Mouse (Mus musculus) stomach, embryonic 15.5 days (tissue): ENCODE results near the gene Scgb2a2. TPM values are rescaled to one million over a fixed set of nuclear protein-coding genes. Genes with fewer than 3 reads are reported as not detected.
"Not testable (repeated sequence)": the region's sequence is repeated elsewhere in the genome, so short reads cannot be mapped to it uniquely, and the experiment has no call there.

Experiments
- ATAC-seq: fragments of 200-750 bp; cut with Nextera tagmentation; 2 replicates; pipeline ENCODE4 v1.8.0; 2017; ENCODE audit warnings: low read depth, moderate number of reproducible peaks, moderate TSS enrichment; ENCODE audit not compliant: insufficient read depth, low FRiP score
- H3K27ac ChIP-seq: fragments of 300-500 bp; sonication (generic); 2 replicates; pipeline ENCODE4 v1.5.1; 2015; ENCODE audit warnings: mild to moderate bottlenecking, inconsistent platforms
- H3K27me3 ChIP-seq: fragments of 300-500 bp; sonication (generic); replicated peaks from 2 replicates; pipeline ENCODE4 v1.6.1; 2015; ENCODE audit warnings: inconsistent platforms
- H3K36me3 ChIP-seq: fragments of 300-500 bp; sonication (generic); 2 replicates; pipeline ENCODE4 v1.6.1; 2015; ENCODE audit warnings: inconsistent platforms
- H3K4me1 ChIP-seq: fragments of 300-500 bp; sonication (generic); 2 replicates; pipeline ENCODE4 v1.6.1; 2015; ENCODE audit warnings: inconsistent platforms
- H3K4me2 ChIP-seq: fragments of 300-500 bp; sonication (generic); 2 replicates; pipeline ENCODE4 v1.6.1; 2015; ENCODE audit warnings: mild to moderate bottlenecking, inconsistent platforms
- H3K4me3 ChIP-seq: fragments of 300-500 bp; sonication (generic); replicated peaks from 2 replicates; pipeline ENCODE4 v1.5.1; 2015; ENCODE audit warnings: inconsistent platforms
- H3K9ac ChIP-seq: fragments of 300-500 bp; sonication (generic); 2 replicates; pipeline ENCODE4 v1.6.1; 2015; ENCODE audit warnings: inconsistent platforms
- H3K9me3 ChIP-seq: fragments of 300-500 bp; sonication (generic); 2 replicates; pipeline ENCODE4 v1.6.1; 2016; ENCODE audit warnings: inconsistent platforms
- WGBS: fragments of 180-500 bp; shearing (Covaris S2); methylation state at CpG from one replicate; pipeline ENCODE4 v1.1.7; 2015; 5-methylcytosine and 5-hydroxymethylcytosine counted together
- polyA plus RNA-seq: library from polyadenylated mRNA; unstranded; fragments of >200 nt; fragmentation: Nextera tagmentation; extraction: Ambion mirVana; gene quantifications from 2 replicates; pipeline ENCODE4 v1.2.1, GENCODE M21; 2015

The Scgb2a2 gene
- polyA plus RNA-seq, result 0.12 TPM in 1 of 2 replicates, not detected in the other

DNA sequence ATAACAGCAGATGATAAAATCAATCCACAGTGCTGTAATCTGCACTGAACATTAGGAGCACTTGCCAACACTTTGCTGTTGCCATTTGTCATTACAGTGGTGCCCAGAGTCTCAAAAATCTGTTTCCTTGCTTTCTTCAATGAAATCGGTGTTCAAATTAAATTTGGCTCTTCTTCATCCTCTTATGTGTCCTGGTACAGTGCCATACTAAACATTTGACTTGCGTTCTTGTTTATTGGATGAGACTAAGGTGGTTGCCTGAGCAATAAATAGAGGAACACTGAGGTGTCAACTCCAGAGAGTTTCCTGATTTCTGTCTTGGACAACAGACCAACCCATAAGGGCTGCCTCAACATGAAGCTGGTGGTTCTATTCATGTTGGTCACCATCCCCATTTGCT is at the start of gene Scgb2a2:
Gene Scgb2a2, plus strand, starts transcription at position 301 of the 400 bp plus-strand sequence.
- no peak within 1 kb of the TSS for H3K4me3 ChIP-seq
- no peak within 1 kb of the TSS for H3K9ac ChIP-seq
- no peaks in the 10 kb centered on the region for H3K27me3 ChIP-seq
- H3K4me1 ChIP-seq, result no peaks in the 10 kb centered on the region
- no peak for ATAC-seq
- no peak within 1 kb of the TSS for H3K27ac ChIP-seq
- H3K9me3 ChIP-seq, result no peaks in the 10 kb centered on the region
- no peak within 1 kb of the TSS for H3K4me2 ChIP-seq
- WGBS, result 77% methylated on average over 2 of the region's 2 CpGs
- no peaks in the 10 kb centered on the region for H3K36me3 ChIP-seq

DNA sequence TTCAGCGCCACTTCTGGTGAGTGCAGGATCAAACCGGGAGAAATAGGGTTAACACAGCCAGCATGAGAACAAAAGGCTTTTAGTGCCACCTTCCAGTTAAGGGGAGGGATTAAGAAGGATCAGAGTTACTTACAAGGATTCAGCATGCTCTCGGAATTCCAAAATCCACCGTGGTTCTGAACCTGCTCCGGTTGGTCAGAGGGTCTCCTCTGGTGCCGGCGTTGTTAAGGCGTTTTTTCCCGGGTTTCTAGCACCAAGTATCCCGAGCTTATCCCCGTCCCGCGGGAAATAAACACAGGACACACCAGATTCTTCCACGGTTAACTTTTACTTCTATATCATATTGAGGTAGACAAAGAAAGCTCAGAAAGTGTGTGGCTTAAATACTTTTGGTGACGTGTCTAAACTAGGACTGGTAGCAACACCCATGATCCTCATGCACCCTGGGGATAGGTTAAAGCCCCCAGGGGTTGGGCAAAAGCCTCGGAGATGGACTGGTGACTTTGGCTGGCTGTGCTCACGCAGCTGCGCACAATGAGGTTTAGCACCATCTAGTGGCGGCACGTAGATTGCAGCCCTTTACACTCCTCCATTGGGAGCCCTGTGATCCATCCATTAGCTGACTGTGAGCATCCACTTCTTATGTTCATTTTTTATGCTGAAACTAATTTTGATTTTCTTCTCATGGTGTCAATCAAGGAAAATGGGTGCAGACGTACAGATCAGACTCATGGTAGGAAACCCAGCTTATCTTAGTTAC is 10.6 kb upstream of the Scgb2a2 start:
- WGBS, result 12% methylated on average over 20 of the region's 21 CpGs
- not testable (repeated sequence) for H3K9ac ChIP-seq, H3K9me3 ChIP-seq, H3K27me3 ChIP-seq, H3K4me1 ChIP-seq, H3K36me3 ChIP-seq
- H3K4me2 ChIP-seq, result peak overlapping the region; percentile 37
- peak; percentile 77; the same call in 1 of the 2 replicates for ATAC-seq
- H3K4me3 ChIP-seq, result peak overlapping the region; percentile 36
- H3K27ac ChIP-seq, result peak overlapping the region; percentile 69; the same call in 1 of the 2 replicates

DNA sequence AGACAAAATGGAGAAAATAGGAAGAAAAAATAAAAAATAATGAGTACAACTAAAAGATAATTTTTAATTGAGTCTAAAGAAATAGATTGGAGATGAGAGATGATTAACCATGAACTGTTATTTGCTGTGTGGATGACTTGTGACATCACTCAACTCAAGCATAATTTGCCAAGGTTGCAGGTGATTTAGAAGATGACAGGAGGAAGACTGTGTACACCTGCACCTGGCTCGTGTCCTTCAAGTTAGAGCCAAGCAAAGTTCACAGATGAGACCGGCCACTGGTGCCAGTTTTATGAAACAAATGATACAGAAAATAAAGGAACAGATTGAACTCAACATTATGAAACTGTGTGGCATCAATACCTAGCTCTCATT is 10.0 kb upstream of the Scgb2a2 start:
- Histone ChIP-seq H3K36me3 (no peaks in the 10 kb centered on the region), H3K4me1 (no peaks in the 10 kb centered on the region), H3K27ac (no peak overlapping the region), H3K9me3 (no peaks in the 10 kb centered on the region), H3K4me2 (no peak overlapping the region), H3K27me3 (no peaks in the 10 kb centered on the region), H3K4me3 (no peak overlapping the region), H3K9ac (no peak overlapping the region)
- ATAC-seq, result peak; percentile 47; the same call in 1 of the 2 replicates
- 53% methylated on average over 2 of the region's 2 CpGs for WGBS

DNA sequence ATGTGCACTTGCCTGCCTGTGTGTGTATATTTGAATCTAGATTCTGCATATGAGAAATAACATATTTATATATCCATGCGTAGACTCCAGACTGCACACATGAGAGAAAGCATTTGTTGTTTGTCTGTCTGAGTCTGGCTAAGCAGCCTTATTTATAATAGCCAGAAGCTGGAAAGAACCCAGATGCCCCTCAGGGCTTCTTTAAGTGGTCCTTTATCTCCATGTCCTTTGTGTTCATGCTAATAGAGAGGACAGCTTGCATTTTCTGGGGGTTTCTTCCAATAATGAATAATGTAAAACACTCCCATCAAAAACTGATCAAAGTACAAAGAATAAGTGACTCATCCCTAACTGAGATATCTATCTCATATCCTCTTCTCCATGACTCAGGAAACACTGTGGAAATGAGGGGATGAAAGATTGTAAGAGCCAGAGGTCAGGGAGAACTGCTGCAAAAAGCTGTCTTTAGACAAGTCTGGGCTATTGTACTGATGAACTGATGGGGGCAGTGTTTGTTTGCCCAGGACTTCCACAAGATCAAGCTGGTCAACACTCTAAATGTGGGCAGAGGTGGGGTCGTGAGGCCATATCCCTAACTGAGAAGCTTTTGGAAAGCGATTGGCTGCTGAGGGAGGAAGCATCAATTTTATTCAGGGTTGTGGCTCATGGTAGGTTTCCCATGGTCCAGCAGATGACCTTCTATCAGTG is 2.2 kb downstream of the Scgb2a2 start:
- ATAC-seq, result not testable (repeated sequence)

DNA sequence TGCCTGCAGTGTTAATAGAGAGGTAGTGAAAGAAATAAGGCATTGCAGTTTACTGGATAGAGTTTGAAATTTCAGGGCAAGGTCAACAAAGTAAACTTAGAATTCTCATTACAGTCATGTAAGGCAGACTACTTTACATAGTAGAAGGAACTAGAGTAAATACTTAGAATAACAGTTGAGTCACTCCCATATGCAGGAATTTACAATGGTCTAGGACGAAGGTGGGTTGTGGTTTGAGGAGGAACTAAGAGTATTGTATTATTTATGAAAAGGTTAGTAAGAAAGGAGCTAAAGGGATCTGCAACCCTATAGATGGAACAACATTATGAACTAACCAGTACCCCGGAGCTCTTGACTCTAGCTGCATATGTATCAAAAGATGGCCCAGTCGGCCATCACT is 13.5 kb downstream of the Scgb2a2 start:
- WGBS, result 94% methylated on average over 3 of the region's 3 CpGs
- H3K9me3 ChIP-seq, ATAC-seq, H3K4me3 ChIP-seq, H3K27ac ChIP-seq, H3K36me3 ChIP-seq, H3K27me3 ChIP-seq, H3K4me2 ChIP-seq, H3K9ac ChIP-seq, H3K4me1 ChIP-seq: not testable (repeated sequence)

More for the DNA sequence above, 2.2 kb downstream of the Scgb2a2 start:
- H3K27me3 ChIP-seq, H3K9ac ChIP-seq, H3K4me2 ChIP-seq, H3K4me3 ChIP-seq, H3K36me3 ChIP-seq, H3K4me1 ChIP-seq, H3K27ac ChIP-seq, H3K9me3 ChIP-seq: not testable (repeated sequence)
- 40% methylated on average over 3 of the region's 3 CpGs for WGBS

DNA sequence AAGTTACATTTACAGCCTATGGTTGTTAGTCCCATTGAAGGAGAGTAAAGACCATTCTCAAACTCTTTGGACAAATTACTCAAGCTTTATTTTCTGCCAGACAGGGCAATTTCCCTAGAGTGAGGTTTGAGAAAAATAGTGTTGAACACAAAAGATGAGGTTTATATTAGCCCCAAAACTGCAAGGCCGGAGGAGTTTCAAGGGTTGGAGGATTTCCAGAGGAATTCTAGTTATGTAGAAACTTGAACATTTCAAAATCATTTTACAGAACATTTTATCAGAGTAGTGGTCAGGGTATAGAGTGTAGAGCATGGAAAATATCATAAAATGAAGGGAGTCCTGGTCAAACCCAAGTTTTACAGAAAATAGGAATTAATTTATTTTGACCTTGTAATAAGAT is 17.5 kb downstream of the Scgb2a2 start:
- Histone ChIP-seq H3K27ac (no peak overlapping the region), H3K9ac (no peak overlapping the region), H3K9me3 (no peaks in the 10 kb centered on the region), H3K36me3 (no peaks in the 10 kb centered on the region), H3K4me1 (no peaks in the 10 kb centered on the region), H3K27me3 (no peaks in the 10 kb centered on the region), H3K4me2 (no peak overlapping the region), H3K4me3 (no peak overlapping the region)
- no peak for ATAC-seq
- 47% methylated on average over 1 of the region's 1 CpGs for WGBS

DNA sequence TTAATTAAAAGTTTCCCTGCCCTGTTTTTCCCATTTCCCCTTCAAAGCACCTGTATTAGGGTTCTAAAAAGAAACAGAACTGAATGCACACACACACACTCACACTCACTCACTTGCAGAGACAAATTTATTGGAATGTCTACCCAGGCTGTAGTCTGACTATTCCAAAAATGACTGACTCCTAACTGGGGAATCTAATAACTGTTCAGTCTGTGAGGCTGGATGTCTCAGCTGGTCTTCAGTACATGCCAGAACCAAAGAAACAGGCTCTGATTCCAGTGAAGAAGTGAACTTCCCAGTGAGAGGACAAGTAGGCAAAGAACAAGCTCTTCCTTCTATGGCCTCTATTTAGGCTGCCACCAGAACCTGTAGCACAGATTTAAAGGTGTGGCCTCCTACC is 18.1 kb downstream of the Scgb2a2 start:
- Histone ChIP-seq H3K36me3 (no peaks in the 10 kb centered on the region), H3K4me1 (no peaks in the 10 kb centered on the region), H3K9ac (no peak overlapping the region), H3K9me3 (no peaks in the 10 kb centered on the region), H3K27me3 (no peaks in the 10 kb centered on the region), H3K27ac (no peak overlapping the region), H3K4me2 (no peak overlapping the region), H3K4me3 (no peak overlapping the region)
- no peak for ATAC-seq

DNA sequence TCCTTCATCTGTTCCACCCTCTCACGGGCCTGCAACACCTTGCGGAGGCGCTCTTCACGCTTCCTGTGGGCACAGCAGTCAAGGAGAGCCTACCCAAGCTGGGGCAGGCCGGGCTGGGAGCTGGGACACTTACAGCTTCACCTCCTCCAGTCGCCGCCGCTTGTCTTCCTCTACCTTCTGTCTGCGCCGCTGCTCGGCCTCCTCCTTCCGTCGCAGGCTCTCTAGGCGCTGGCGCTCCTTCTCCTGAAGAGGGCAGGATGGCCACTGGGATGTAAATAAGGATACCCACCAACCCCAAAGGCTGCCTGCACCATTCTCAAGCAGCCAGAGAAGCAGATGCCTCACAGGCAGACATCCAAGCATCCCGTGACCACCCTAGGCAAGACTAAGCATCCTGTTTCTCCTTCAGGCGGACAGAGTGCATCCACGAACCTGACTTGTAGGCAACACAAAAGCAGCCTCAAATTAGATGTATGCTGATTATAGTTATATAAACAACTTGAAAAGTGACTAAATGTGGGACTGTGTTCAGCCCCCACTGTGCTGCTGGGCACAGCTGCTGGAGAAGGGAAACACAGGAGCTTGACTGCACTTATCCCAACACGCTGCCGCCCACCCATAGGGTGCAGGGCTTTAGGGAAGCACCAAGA is 30.9 kb downstream of the Scgb2a2 start:
- Histone ChIP-seq H3K4me1 (no peaks in the 10 kb centered on the region), H3K36me3 (peaks cover 73% of the 10 kb centered on the region), H3K27ac (no peak overlapping the region), H3K4me2 (no peak overlapping the region), H3K4me3 (no peak overlapping the region), H3K9ac (no peak overlapping the region), H3K9me3 (no peaks in the 10 kb centered on the region), H3K27me3 (no peaks in the 10 kb centered on the region)
- WGBS, result 96% methylated on average over 20 of the region's 20 CpGs
- ATAC-seq, result no peak

DNA sequence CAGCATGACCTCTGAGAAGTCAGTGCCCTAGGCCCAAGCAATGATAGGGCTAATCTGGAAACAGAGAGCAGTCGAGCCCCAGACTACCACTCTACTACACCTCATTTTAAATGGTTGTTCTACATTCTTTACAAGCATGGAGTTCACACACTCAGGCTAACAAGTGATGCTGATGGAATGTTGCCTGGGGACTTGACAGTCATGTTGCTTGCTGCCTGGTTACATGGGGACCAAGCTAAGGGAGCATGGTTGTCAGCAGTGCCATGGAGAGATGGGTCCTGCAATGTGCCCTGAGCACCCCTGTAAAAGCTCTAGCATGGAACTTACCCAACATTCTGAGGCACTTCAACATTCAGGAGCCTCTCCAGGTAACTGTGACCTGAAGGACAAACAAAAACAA is 39.0 kb downstream of the Scgb2a2 start:
- H3K27me3 ChIP-seq, result no peaks in the 10 kb centered on the region
- no peak overlapping the region for H3K4me3 ChIP-seq
- no peaks in the 10 kb centered on the region for H3K9me3 ChIP-seq
- no peaks in the 10 kb centered on the region for H3K4me1 ChIP-seq
- no peak overlapping the region for H3K9ac ChIP-seq
- H3K36me3 ChIP-seq, result peaks cover 60% of the 10 kb centered on the region
- no peak for ATAC-seq
- no peak overlapping the region for H3K4me2 ChIP-seq
- 88% methylated on average over 1 of the region's 1 CpGs for WGBS
- H3K27ac ChIP-seq, result no peak overlapping the region

DNA sequence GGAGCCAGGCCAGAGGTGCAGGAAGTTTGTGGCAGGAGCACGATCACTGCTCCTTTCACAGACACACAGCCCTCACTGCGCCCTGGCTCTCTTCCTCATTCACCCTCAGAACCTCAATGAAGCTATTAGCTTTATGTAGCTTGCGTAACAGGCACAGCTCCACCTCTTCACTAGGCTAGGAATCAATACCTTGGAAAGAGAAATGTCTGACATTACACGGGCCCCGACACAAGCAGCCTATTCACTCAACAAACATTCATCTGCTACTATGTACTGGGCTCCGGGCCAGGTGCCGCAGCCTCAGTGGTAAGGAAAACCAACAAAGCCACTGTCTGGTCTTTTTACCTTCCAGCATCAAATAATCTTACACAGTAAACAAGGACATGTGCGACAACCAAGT is 39.4 kb downstream of the Scgb2a2 start:
- Histone ChIP-seq H3K4me1 (no peaks in the 10 kb centered on the region), H3K27ac (no peak overlapping the region), H3K9me3 (no peaks in the 10 kb centered on the region), H3K27me3 (no peaks in the 10 kb centered on the region), H3K4me2 (no peak overlapping the region), H3K36me3 (peaks cover 60% of the 10 kb centered on the region), H3K9ac (no peak overlapping the region), H3K4me3 (no peak overlapping the region)
- WGBS, result 81% methylated on average over 8 of the region's 8 CpGs
- 0 out of 2 replicates have a peak, but pooled peaks have one; percentile 31 for ATAC-seq

DNA sequence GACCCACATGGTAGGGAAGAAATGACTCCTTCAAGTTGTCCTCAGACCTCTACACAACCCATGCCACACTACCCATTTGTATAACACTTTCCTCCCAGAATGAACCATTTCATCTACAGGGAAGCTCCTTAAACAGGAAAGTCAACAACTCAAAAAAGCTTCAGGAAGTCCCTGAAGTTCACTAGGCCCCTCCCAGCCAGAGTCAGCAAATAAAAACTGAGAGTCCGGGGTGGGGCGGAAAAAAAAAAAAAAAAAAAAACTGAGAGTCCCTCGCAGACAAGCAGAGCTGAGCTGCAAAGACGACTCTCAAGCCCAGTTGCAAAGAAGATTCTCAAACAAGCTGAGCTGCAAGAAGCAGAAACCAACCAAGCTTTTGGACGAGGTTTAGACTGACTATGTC is 48.7 kb downstream of the Scgb2a2 start:
- ATAC-seq, result no peak
- Histone ChIP-seq H3K9ac (no peak overlapping the region), H3K27me3 (no peaks in the 10 kb centered on the region), H3K27ac (no peak overlapping the region), H3K4me3 (no peak overlapping the region), H3K36me3 (peaks cover 33% of the 10 kb centered on the region), H3K4me1 (peaks cover 19% of the 10 kb centered on the region), H3K9me3 (no peaks in the 10 kb centered on the region), H3K4me2 (no peak overlapping the region)
- WGBS, result 58% methylated on average over 5 of the region's 5 CpGs
